Mouse (Mus musculus) E14TG2a.4 (cell line): ENCODE data around the gene Apoc3.

Experiments used
- CTCF ChIP-seq: conservative IDR thresholded peaks from 2 replicates; pipeline ENCODE4 v1.5.1; 2014; ENCODE audit warnings: low read length
- NANOG ChIP-seq: IDR thresholded peaks from 2 replicates; pipeline ENCODE4 v1.6.1; 2014; ENCODE audit warnings: borderline replicate concordance, low read length, mixed read lengths
- POU5F1 ChIP-seq: IDR thresholded peaks from 2 replicates; pipeline ENCODE4 v1.6.1; 2014; ENCODE audit warnings: low read length, borderline replicate concordance

DNA sequence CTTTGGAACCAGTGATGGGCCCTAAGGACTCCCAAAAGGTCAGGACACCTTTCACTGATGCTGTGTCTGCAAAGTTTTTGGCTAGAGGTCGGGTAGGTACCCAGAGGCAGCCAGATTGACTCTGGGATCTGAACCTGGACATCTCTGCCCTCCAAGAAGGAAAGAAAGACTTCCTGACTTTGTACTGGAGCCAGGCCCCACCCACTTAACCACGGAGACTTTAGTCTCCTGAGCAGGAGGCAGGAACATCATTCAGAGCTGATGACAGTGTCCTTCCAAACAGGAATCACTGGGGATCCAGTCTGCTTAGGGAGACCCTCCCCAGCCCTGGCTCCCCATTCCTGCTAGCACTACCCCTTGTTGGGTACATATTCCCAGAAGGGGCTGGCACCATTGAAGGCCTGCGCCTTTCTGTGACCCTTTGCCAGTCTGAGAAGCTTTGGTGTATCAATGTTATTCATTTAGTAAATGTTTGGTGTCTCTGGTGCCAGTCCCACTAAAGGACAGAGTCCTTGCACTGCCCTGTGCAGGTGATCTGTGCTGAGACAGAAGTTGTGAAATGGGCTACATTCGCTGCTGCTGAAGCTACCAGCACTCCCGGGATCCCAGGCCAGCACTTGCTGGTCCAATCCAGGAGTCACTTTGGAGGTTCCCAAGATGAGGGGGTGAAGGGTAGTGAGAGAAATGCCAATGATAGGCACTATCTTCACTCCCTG lies 10.3 kb downstream of the Apoc3 start:
- TF ChIP-seq CTCF = no peak
- no peak for TF ChIP-seq POU5F1
- no peak for TF ChIP-seq NANOG
